Mouse (Mus musculus) ES-Bruce4 (cell line): ENCODE results near the gene Eef1g.
"Not testable (repeated sequence)": the region's sequence is repeated elsewhere in the genome, so short reads cannot be mapped to it uniquely, and the experiment has no call there.

Source experiments
- CTCF ChIP-seq: IDR thresholded peaks from one replicate; pipeline ENCODE4 v1.8.1; 2011; ENCODE audit warnings: low read depth, low read length
- EP300 ChIP-seq: IDR thresholded peaks from 2 replicates; pipeline ENCODE4 v1.6.1; 2011; ENCODE audit warnings: low read depth, low read length; ENCODE audit not compliant: insufficient read depth
- POLR2A ChIP-seq: IDR thresholded peaks from one replicate; pipeline ENCODE4 v1.8.1; 2011; ENCODE audit warnings: low read length; ENCODE audit not compliant: insufficient read depth

DNA sequence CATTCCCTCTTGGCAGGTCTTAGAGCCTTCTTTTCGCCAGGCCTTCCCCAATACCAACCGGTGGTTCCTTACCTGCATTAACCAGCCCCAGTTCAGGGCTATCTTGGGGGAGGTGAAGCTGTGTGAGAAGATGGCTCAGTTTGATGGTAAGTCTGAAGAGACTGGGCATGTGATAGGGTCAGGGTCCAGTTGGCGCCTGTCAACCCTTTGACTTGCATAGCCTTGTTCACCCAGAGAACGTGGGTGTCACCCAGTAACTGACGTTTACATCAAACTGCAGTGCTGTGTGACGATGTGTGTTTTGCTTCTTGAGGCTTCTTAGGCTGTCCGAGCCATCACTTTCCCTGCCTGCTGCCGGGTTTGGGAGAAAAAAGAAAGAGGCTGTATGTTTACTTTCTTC lies 5.7 kb downstream of the Eef1g start:
- not testable (repeated sequence) for TF ChIP-seq CTCF, POLR2A, EP300
